ENCODE assay signal across 7 mouse cellular contexts in the genomic region with DNA sequence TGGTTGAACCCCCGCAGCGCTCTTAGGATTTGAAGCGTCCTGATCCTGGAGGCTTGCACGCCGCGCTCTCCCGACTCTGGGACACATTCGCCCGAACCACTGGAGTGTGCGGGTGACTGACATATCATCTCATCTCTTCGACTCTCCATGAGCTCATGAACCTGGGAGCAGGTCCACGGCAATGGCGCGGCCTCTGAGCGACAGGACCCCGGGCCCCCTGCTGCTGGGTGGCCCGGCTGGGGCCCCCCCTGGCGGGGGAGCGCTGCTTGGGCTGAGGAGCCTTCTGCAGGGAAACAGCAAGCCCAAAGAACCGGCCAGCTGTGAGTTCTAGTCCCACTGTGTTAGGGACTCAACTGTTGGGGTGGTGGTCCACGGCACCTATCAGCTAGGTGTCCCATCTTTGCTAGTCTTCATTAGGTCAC. TPM values are rescaled to one million over a fixed set of nuclear protein-coding genes. Genes with fewer than 3 reads are reported as not detected.
DNase-seq lines count a peak whose midpoint lies in the region; ATAC-seq and TF ChIP-seq lines count a peak whose summit lies in the region.

No protein-coding gene starts in this region.

- 2% methylated on average over 21 of the region's 21 CpGs for WGBS in lung, embryonic 16.5 days
- WGBS in forebrain, embryonic 16.5 days: 0% methylated on average over 21 of the region's 21 CpGs
- under 1% methylated on average over 21 of the region's 21 CpGs for WGBS in liver, embryonic 14.5 days (ENCODE audit: insufficient replicate concordance)

- H3K9ac ChIP-seq in lung, embryonic 16.5 days (ENCODE audit: low read length): peak overlapping the region; percentile 80
- H3K9ac ChIP-seq in forebrain, embryonic 16.5 days (replicated peaks; ENCODE audit: low read depth, low read length): peak overlapping the region; percentile 56
- H3K9ac ChIP-seq in liver, embryonic 14.5 days (replicated peaks): no peak overlapping the region

- H3K27ac ChIP-seq in lung, embryonic 16.5 days (ENCODE audit: low read length): peak overlapping the region; percentile 78
- peak overlapping the region; percentile 60; the same call in 1 of the 2 replicates for H3K27ac ChIP-seq in forebrain, embryonic 16.5 days (ENCODE audit: low read length)
- H3K27ac ChIP-seq in liver, embryonic 14.5 days: no peak overlapping the region
- H3K27ac ChIP-seq in testis, adult 2 months (ENCODE audit: control insufficient read depth, insufficient read depth, low read depth, low read length): peak overlapping the region; percentile 98

- no peaks in the 10 kb centered on the region for H3K9me3 ChIP-seq in lung, embryonic 16.5 days (ENCODE audit: control insufficient read depth, low read length)
- H3K9me3 ChIP-seq in forebrain, embryonic 16.5 days (ENCODE audit: control insufficient read depth, low read length): no peaks in the 10 kb centered on the region
- no peaks in the 10 kb centered on the region for H3K9me3 ChIP-seq in liver, embryonic 14.5 days (ENCODE audit: control insufficient read depth, low read length)

- no peaks in the 10 kb centered on the region for H3K36me3 ChIP-seq in lung, embryonic 16.5 days (ENCODE audit: control insufficient read depth, insufficient read depth, low read length)
- 0 out of 2 replicates have a peak, but pooled peaks cover under 1% of the 10 kb centered on the region for H3K36me3 ChIP-seq in forebrain, embryonic 16.5 days (ENCODE audit: control insufficient read depth, insufficient read depth)
- peaks cover under 1% of the 10 kb centered on the region; the same call in 1 of the 2 replicates for H3K36me3 ChIP-seq in liver, embryonic 14.5 days (replicated peaks; ENCODE audit: control insufficient read depth, insufficient read depth, low read depth)
- no peaks in the 10 kb centered on the region for H3K36me3 ChIP-seq in testis, adult 2 months (ENCODE audit: control insufficient read depth, insufficient read depth, low read length)

- H3K4me2 ChIP-seq in lung, embryonic 16.5 days (ENCODE audit: low read depth, low read length): peak overlapping the region; percentile 97
- peak overlapping the region; percentile 97 for H3K4me2 ChIP-seq in forebrain, embryonic 16.5 days (ENCODE audit: low read length)
- peak overlapping the region; percentile 78 for H3K4me2 ChIP-seq in liver, embryonic 14.5 days (ENCODE audit: low read depth)

- H3K4me3 ChIP-seq in lung, embryonic 16.5 days (ENCODE audit: low read length): peak overlapping the region; percentile 68
- H3K4me3 ChIP-seq in forebrain, embryonic 16.5 days (replicated peaks; ENCODE audit: low read length): peak overlapping the region; percentile 55
- peak overlapping the region; percentile 43 to 46 for H3K4me3 ChIP-seq in liver, embryonic 14.5 days (ENCODE audit: insufficient read depth in 1 of 2, low read depth in 2 of 2, low read length in 2 of 2)
- peak overlapping the region; percentile 87 for H3K4me3 ChIP-seq in testis, adult 2 months (ENCODE audit: control insufficient read depth, low read depth, low read length)

- TF ChIP-seq EP300 in liver, embryonic 14.5 days (IDR thresholded peaks at IDR 0.05; ENCODE audit: low read depth): no peak

- peaks cover 45% of the 10 kb centered on the region for H3K4me1 ChIP-seq in lung, embryonic 16.5 days (replicated peaks; ENCODE audit: control insufficient read depth, insufficient read depth, low read length)
- H3K4me1 ChIP-seq in forebrain, embryonic 16.5 days (replicated peaks; ENCODE audit: control insufficient read depth, insufficient read depth, low read length): peaks cover 69% of the 10 kb centered on the region
- peaks cover 29 to 32% of the 10 kb centered on the region in 2 experiments for H3K4me1 ChIP-seq in liver, embryonic 14.5 days (replicated peaks; ENCODE audit: control insufficient read depth in 2 of 2, insufficient read depth in 2 of 2, low read length in 1 of 2)
- H3K4me1 ChIP-seq in testis, adult 2 months (ENCODE audit: control insufficient read depth, insufficient read depth, low read length): peaks cover 58% of the 10 kb centered on the region

- DNase-seq in lung, adult 18-20 months: no peak
- no peak for DNase-seq in liver, embryonic 14.5 days (ENCODE audit: low read depth in 3 of 3, low spot score in 3 of 3)
- DNase-seq in adrenal gland, postnatal 4 days (ENCODE audit: low spot score in 2 of 2): no peak
- no peak for DNase-seq in spleen, postnatal 4 days (ENCODE audit: low spot score in 2 of 2)

- no peak for TF ChIP-seq POLR2A in testis, adult 2 months (IDR thresholded peaks at IDR 0.05; ENCODE audit: control insufficient read depth, low read depth, low read length)

- ATAC-seq in lung, embryonic 16.5 days (ENCODE audit: low read depth): no peak
- no peak for ATAC-seq in forebrain, embryonic 16.5 days
- no peak for ATAC-seq in liver, embryonic 14.5 days (ENCODE audit: insufficient read depth)

- TF ChIP-seq CTCF in liver, embryonic 14.5 days (IDR thresholded peaks at IDR 0.05; ENCODE audit: low read depth): no peak
- no peak for TF ChIP-seq CTCF in testis, adult 2 months (IDR thresholded peaks at IDR 0.05; ENCODE audit: control insufficient read depth, insufficient read depth, insufficient replicate concordance, low read depth, low read length)

- H3K27me3 ChIP-seq in lung, embryonic 16.5 days (ENCODE audit: control insufficient read depth, insufficient read depth, low read depth, low read length): peaks cover 8% of the 10 kb centered on the region
- H3K27me3 ChIP-seq in forebrain, embryonic 16.5 days (replicated peaks; ENCODE audit: control insufficient read depth, insufficient read depth, low read length): peaks cover 2% of the 10 kb centered on the region; the same call in 1 of the 2 replicates
- peaks cover 10% of the 10 kb centered on the region for H3K27me3 ChIP-seq in liver, embryonic 14.5 days (ENCODE audit: control insufficient read depth, insufficient read depth, low read length)
- H3K27me3 ChIP-seq in testis, adult 2 months (ENCODE audit: control insufficient read depth, insufficient read depth, low read length): no peaks in the 10 kb centered on the region; the same call in 1 of the 2 replicates

RNA-seq across cellular contexts. Expression of gene Dbp, which starts 0.6 kb away (rescaled TPM):
- 1.5 and 1.7 TPM in 2 replicates for polyA plus RNA-seq in lung, embryonic 16.5 days (2015; fragmentation: Nextera tagmentation; extraction: Ambion mirVana)
- 4.1 and 4.3 TPM in 2 replicates for polyA plus RNA-seq in forebrain, embryonic 16.5 days (2015; fragmentation: Nextera tagmentation; extraction: Ambion mirVana)
- 0.69 and 0.80 TPM in 2 replicates for polyA plus RNA-seq in liver, embryonic 14.5 days (2012; rRNA removed)
- 0.51 and 0.54 TPM in 2 replicates for polyA plus RNA-seq in liver, embryonic 14.5 days (2014; fragmentation: Nextera tagmentation; extraction: Ambion mirVana)
- 11.2 and 12.9 TPM in 2 replicates for polyA plus RNA-seq in testis, adult 2 months (2012; rRNA removed)
- 100 to 1,000 TPM; 101 to 129 TPM for total RNA-seq in adrenal gland, postnatal 4 days (2021)

RNA-seq across cellular contexts. Expression of gene Car11, which starts 5.8 kb away (rescaled TPM):
- 2.3 and 3.3 TPM in 2 replicates for polyA plus RNA-seq in lung, embryonic 16.5 days (2015; fragmentation: Nextera tagmentation; extraction: Ambion mirVana)
- polyA plus RNA-seq in forebrain, embryonic 16.5 days (2015; fragmentation: Nextera tagmentation; extraction: Ambion mirVana): 40.1 and 64.4 TPM in 2 replicates
- 0.23 and 0.58 TPM in 2 replicates for polyA plus RNA-seq in liver, embryonic 14.5 days (2012; rRNA removed)
- 0.42 and 0.44 TPM in 2 replicates for polyA plus RNA-seq in liver, embryonic 14.5 days (2014; fragmentation: Nextera tagmentation; extraction: Ambion mirVana)
- polyA plus RNA-seq in testis, adult 2 months (2012; rRNA removed): 2.3 and 3.3 TPM in 2 replicates
- total RNA-seq in adrenal gland, postnatal 4 days (2021): 10 to 100 TPM; 15.1 to 16.4 TPM

RNA-seq across cellular contexts. Expression of gene Rpl18, which starts 9.8 kb away (rescaled TPM):
- polyA plus RNA-seq in lung, embryonic 16.5 days (2015; fragmentation: Nextera tagmentation; extraction: Ambion mirVana): 984 and 1,005 TPM in 2 replicates
- polyA plus RNA-seq in forebrain, embryonic 16.5 days (2015; fragmentation: Nextera tagmentation; extraction: Ambion mirVana): 567 and 579 TPM in 2 replicates
- 499 and 605 TPM in 2 replicates for polyA plus RNA-seq in liver, embryonic 14.5 days (2012; rRNA removed)
- polyA plus RNA-seq in liver, embryonic 14.5 days (2014; fragmentation: Nextera tagmentation; extraction: Ambion mirVana): 832 and 846 TPM in 2 replicates
- polyA plus RNA-seq in testis, adult 2 months (2012; rRNA removed): 517 and 652 TPM in 2 replicates
- total RNA-seq in adrenal gland, postnatal 4 days (2021): 1,000 to 10,000 TPM; 1,215 to 1,230 TPM

RNA-seq across cellular contexts. Expression of gene Sec1, which starts 11.3 kb away (rescaled TPM):
- 0.74 and 0.84 TPM in 2 replicates for polyA plus RNA-seq in lung, embryonic 16.5 days (2015; fragmentation: Nextera tagmentation; extraction: Ambion mirVana)
- polyA plus RNA-seq in forebrain, embryonic 16.5 days (2015; fragmentation: Nextera tagmentation; extraction: Ambion mirVana): 0.10 and 0.25 TPM in 2 replicates
- polyA plus RNA-seq in liver, embryonic 14.5 days (2012; rRNA removed): 0.02 and 0.03 TPM in 2 replicates
- not detected in 2 replicates for polyA plus RNA-seq in liver, embryonic 14.5 days (2014; fragmentation: Nextera tagmentation; extraction: Ambion mirVana)
- polyA plus RNA-seq in testis, adult 2 months (2012; rRNA removed): 61.0 and 71.6 TPM in 2 replicates
- under 1 TPM; 0.11 to 0.28 TPM for total RNA-seq in adrenal gland, postnatal 4 days (2021)

RNA-seq across cellular contexts. Expression of gene Sphk2, which starts 12.3 kb away (rescaled TPM):
- polyA plus RNA-seq in lung, embryonic 16.5 days (2015; fragmentation: Nextera tagmentation; extraction: Ambion mirVana): 28.9 TPM in 2 replicates
- polyA plus RNA-seq in forebrain, embryonic 16.5 days (2015; fragmentation: Nextera tagmentation; extraction: Ambion mirVana): 29.9 and 31.1 TPM in 2 replicates
- polyA plus RNA-seq in liver, embryonic 14.5 days (2012; rRNA removed): 7.6 and 9.1 TPM in 2 replicates
- 5.8 and 9.0 TPM in 2 replicates for polyA plus RNA-seq in liver, embryonic 14.5 days (2014; fragmentation: Nextera tagmentation; extraction: Ambion mirVana)
- polyA plus RNA-seq in testis, adult 2 months (2012; rRNA removed): 33.4 and 34.6 TPM in 2 replicates
- total RNA-seq in adrenal gland, postnatal 4 days (2021): 10 to 100 TPM; 30.1 to 33.3 TPM
